Mouse (Mus musculus) lung, adult 2 months (tissue): Measurements from ENCODE around the gene Rgs3.

ENCODE experiments used
- CTCF ChIP-seq: fragments of 200-500 bp; IDR thresholded peaks from 2 replicates; pipeline ENCODE4 v1.5.1; 2011; ENCODE audit warnings: mild to moderate bottlenecking, low read length, control low read depth; ENCODE audit not compliant: insufficient read depth
- POLR2A ChIP-seq: fragments of 200-500 bp; IDR thresholded peaks from 2 replicates; pipeline ENCODE4 v1.6.1; 2011; ENCODE audit warnings: low read depth, mild to moderate bottlenecking, control low read depth, low read length, borderline replicate concordance; ENCODE audit errors: extremely low read depth

DNA sequence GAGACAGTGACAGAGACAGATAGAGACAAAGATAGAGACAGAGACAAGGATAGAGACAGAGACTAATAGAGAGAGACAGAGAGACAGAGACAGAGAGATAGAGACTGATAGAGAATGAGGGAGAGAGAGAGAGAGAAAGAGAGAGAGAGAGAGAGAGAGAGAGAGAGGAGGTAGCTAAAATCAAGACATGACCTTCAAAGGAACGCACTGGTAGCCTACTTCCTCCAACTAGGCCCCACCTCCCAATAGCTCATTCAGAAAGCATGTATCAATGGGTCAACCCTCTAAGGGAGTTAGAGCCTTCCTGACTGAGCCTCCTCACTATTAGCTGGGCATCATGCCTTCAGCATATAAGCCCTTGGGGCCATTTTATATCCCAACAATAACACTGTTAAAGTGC lies 8.7 kb downstream of the Rgs3 start:
- TF ChIP-seq CTCF, result no peak
- no peak for TF ChIP-seq POLR2A
